Mouse (Mus musculus): ENCODE measurements at regions not wholly inside any gene's neighbourhood (a gene's known extent, or its start where the extent isn't known, plus 50 kb on each side); places are given as distances from the start of the nearest gene placed in this dataset.

- DNase-seq: no peak
Measured at GRCm38 (mm10) chrX:16421159-16421558, 101.5 kb upstream of the Cypt1 start.

DNA sequence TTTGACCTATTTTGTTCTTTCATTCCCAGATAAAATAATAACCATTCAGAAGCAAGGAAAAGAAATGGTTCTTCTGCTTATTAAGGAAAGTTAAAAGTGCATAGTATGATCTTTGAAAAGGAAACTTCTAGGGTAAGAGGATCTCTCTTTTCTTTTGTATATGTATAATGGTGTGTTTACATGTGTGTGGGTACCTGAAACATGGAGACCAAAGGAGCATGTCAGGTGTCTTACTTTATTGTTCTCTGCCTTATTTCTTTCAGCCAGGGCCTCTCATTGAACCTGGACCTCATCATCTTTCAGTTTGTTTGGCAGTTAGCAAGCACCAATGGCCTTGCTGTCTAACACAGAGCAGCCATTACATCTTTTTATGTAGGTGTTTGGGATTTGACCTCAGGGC lies 101.0 kb upstream of the Cypt1 start:
- no peak for DNase-seq

DNA sequence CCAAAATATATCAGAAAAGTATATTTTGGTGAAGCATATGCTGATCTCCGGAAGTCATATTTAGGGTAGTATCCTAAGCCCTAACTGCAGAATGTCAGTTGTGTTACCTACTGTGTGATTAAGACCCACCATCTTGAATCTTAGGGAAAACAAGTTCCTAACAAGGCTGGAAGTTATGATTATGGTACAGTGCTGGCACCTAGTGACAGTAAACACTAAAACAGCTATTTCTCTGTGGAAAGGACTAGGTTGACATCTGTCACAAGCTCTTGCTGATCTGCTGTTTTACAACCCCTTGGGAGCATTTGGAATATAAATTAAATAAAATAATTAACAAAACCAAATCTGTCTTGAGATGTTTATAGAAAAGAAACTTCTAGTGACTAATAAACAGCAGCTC lies 84.6 kb upstream of the Cypt1 start:
- DNase-seq: no peak

GRCm38 (mm10) chrX:16450496-16451078 lies 72.1 kb upstream of the Cypt1 start:
- peak; percentile 52 for DNase-seq
